Mouse (Mus musculus) E14TG2a.4 (cell line): ENCODE results near the gene Sos1.

Experiments used
- CTCF ChIP-seq: conservative IDR thresholded peaks from 2 replicates; pipeline ENCODE4 v1.5.1; 2014; ENCODE audit warnings: low read length
- POU5F1 ChIP-seq: IDR thresholded peaks from 2 replicates; pipeline ENCODE4 v1.6.1; 2014; ENCODE audit warnings: low read length, borderline replicate concordance

DNA sequence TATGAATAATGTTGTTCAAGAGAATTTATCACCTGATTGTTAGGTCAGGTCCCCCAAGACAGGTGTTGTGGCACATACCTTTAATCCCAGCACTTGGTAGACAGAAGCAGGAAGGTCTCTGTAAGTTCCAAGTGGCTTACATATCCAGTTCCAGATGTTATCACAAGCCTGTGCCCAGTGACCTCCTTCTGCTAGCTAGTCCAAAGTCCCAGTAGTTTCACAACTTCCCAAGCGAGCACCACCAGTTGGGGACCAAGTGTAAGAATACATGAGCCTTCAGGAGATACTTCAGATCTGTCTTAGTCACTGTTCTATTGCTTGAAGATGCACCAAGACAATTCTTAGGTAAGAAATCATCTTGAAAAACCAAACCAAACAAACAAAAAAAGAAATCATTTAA lies 13.6 kb upstream of the Sos1 start:
- TF ChIP-seq CTCF (no peak), POU5F1 (no peak)
